Mouse (Mus musculus): Measurements from ENCODE around the gene Dph1. TPM values are rescaled to one million over a fixed set of nuclear protein-coding genes. Genes with fewer than 3 reads are reported as not detected.

The Dph1 gene
- total RNA-seq, 1 experiment, result 32.8 TPM

- no peak overlapping the region for H3K27ac ChIP-seq (ENCODE audit: insufficient read depth, low read depth, low read length, poor library complexity, severe bottlenecking)
- TF ChIP-seq ZNF384 (IDR thresholded peaks at IDR 0.05; ENCODE audit: low read depth, low read length) (no peak), CHD2 (IDR thresholded peaks at IDR 0.05; ENCODE audit: low read depth, low read length) (no peak), HCFC1 (IDR thresholded peaks at IDR 0.05; ENCODE audit: borderline replicate concordance, insufficient read depth, low read length) (no peak), MAFK (IDR thresholded peaks at IDR 0.05; ENCODE audit: insufficient read depth, low read depth, low read length) (no peak), ZC3H11A (IDR thresholded peaks at IDR 0.05; ENCODE audit: borderline replicate concordance, low read depth, low read length) (no peak)
- peaks cover 0 to 11% of the 10 kb centered on the region in 2 experiments; a peak in 1 of 4 replicates for H3K4me1 ChIP-seq (ENCODE audit: control insufficient read depth in 2 of 2, insufficient read depth in 2 of 2, low read length in 2 of 2, poor library complexity in 1 of 2)
- DNase-seq (ENCODE audit: low read depth, low spot score), result no peak
- H3K36me3 ChIP-seq (ENCODE audit: control insufficient read depth, insufficient read depth, low read length, poor library complexity, severe bottlenecking), result no peaks in the 10 kb centered on the region
- no peak overlapping the region for H3K4me3 ChIP-seq (ENCODE audit: insufficient read depth in 1 of 2, low read depth in 1 of 2, low read length in 2 of 2, poor library complexity in 1 of 2, severe bottlenecking in 1 of 2)
- H3K9ac ChIP-seq (ENCODE audit: insufficient read depth, low read depth, low read length, poor library complexity, severe bottlenecking), result no peak overlapping the region
- in situ Hi-C loops (cut with MboI; ENCODE audit: low sequenced_read_pairs in 2 of 2, unreplicated experiment in 2 of 2), result no loop called here
- H3K9me3 ChIP-seq (ENCODE audit: control insufficient read depth, insufficient read depth, low read depth, low read length), result no peaks in the 10 kb centered on the region
These were observed 33.8 kb upstream of the Dph1 start for GRCm38 (mm10) chr11:75224835-75225234.

- H3K9me3 ChIP-seq (ENCODE audit: control insufficient read depth, insufficient read depth, low read depth, low read length), result no peaks in the 10 kb centered on the region
- TF ChIP-seq HCFC1 (IDR thresholded peaks at IDR 0.05; ENCODE audit: borderline replicate concordance, insufficient read depth, low read length), result no peak
- TF ChIP-seq ZC3H11A (IDR thresholded peaks at IDR 0.05; ENCODE audit: borderline replicate concordance, low read depth, low read length), result no peak
- no peak for TF ChIP-seq CHD2 (IDR thresholded peaks at IDR 0.05; ENCODE audit: low read depth, low read length)
- no peak for TF ChIP-seq ZNF384 (IDR thresholded peaks at IDR 0.05; ENCODE audit: low read depth, low read length)
- TF ChIP-seq MAFK (IDR thresholded peaks at IDR 0.05; ENCODE audit: insufficient read depth, low read depth, low read length), result no peak
- no peaks in the 10 kb centered on the region for H3K36me3 ChIP-seq (ENCODE audit: control insufficient read depth, insufficient read depth, low read length, poor library complexity, severe bottlenecking)
- no peak overlapping the region for H3K4me3 ChIP-seq (ENCODE audit: insufficient read depth in 1 of 2, low read depth in 1 of 2, low read length in 2 of 2, poor library complexity in 1 of 2, severe bottlenecking in 1 of 2)
- H3K27ac ChIP-seq (ENCODE audit: insufficient read depth, low read depth, low read length, poor library complexity, severe bottlenecking), result no peak overlapping the region
- no peak overlapping the region for H3K9ac ChIP-seq (ENCODE audit: insufficient read depth, low read depth, low read length, poor library complexity, severe bottlenecking)
- peaks cover 0 to 13% of the 10 kb centered on the region in 2 experiments; a peak in 1 of 4 replicates for H3K4me1 ChIP-seq (ENCODE audit: control insufficient read depth in 2 of 2, insufficient read depth in 2 of 2, low read length in 2 of 2, poor library complexity in 1 of 2)
- in situ Hi-C loops (cut with MboI; ENCODE audit: low sequenced_read_pairs in 2 of 2, unreplicated experiment in 2 of 2), result no loop called here
- DNase-seq (ENCODE audit: low read depth, low spot score), result no peak
These were observed 33.0 kb upstream of the Dph1 start for GRCm38 (mm10) chr11:75224062-75224461.

GRCm38 (mm10) chr11:75220517-75221145 lies 29.6 kb upstream of the Dph1 start:
- H3K9ac ChIP-seq (ENCODE audit: insufficient read depth, low read depth, low read length, poor library complexity, severe bottlenecking), result no peak overlapping the region
- no peak for DNase-seq (ENCODE audit: low read depth, low spot score)
- H3K4me3 ChIP-seq (ENCODE audit: insufficient read depth in 1 of 2, low read depth in 1 of 2, low read length in 2 of 2, poor library complexity in 1 of 2, severe bottlenecking in 1 of 2), result no peak overlapping the region
- peaks cover 0 to 18% of the 10 kb centered on the region in 2 experiments; a peak in 2 of 4 replicates for H3K4me1 ChIP-seq (ENCODE audit: control insufficient read depth in 2 of 2, insufficient read depth in 2 of 2, low read length in 2 of 2, poor library complexity in 1 of 2)
- no peak for TF ChIP-seq HCFC1 (IDR thresholded peaks at IDR 0.05; ENCODE audit: borderline replicate concordance, insufficient read depth, low read length)
- TF ChIP-seq CHD2 (IDR thresholded peaks at IDR 0.05; ENCODE audit: low read depth, low read length), result no peak
- TF ChIP-seq ZC3H11A (IDR thresholded peaks at IDR 0.05; ENCODE audit: borderline replicate concordance, low read depth, low read length), result no peak
- TF ChIP-seq ZNF384 (IDR thresholded peaks at IDR 0.05; ENCODE audit: low read depth, low read length), result no peak
- no peak for TF ChIP-seq MAFK (IDR thresholded peaks at IDR 0.05; ENCODE audit: insufficient read depth, low read depth, low read length)
- no peaks in the 10 kb centered on the region for H3K9me3 ChIP-seq (ENCODE audit: control insufficient read depth, insufficient read depth, low read depth, low read length)
- H3K36me3 ChIP-seq (ENCODE audit: control insufficient read depth, insufficient read depth, low read length, poor library complexity, severe bottlenecking), result no peaks in the 10 kb centered on the region
- in situ Hi-C loops (cut with MboI; ENCODE audit: low sequenced_read_pairs in 2 of 2, unreplicated experiment in 2 of 2), result no loop called here
- H3K27ac ChIP-seq (ENCODE audit: insufficient read depth, low read depth, low read length, poor library complexity, severe bottlenecking), result no peak overlapping the region

GRCm38 (mm10) chr11:75220115-75220514 lies 29.1 kb upstream of the Dph1 start:
- H3K27ac ChIP-seq (ENCODE audit: insufficient read depth, low read depth, low read length, poor library complexity, severe bottlenecking), result no peak overlapping the region
- H3K9ac ChIP-seq (ENCODE audit: insufficient read depth, low read depth, low read length, poor library complexity, severe bottlenecking), result no peak overlapping the region
- no peaks in the 10 kb centered on the region for H3K36me3 ChIP-seq (ENCODE audit: control insufficient read depth, insufficient read depth, low read length, poor library complexity, severe bottlenecking)
- H3K4me3 ChIP-seq (ENCODE audit: insufficient read depth in 1 of 2, low read depth in 1 of 2, low read length in 2 of 2, poor library complexity in 1 of 2, severe bottlenecking in 1 of 2), result no peak overlapping the region
- in situ Hi-C loops (cut with MboI; ENCODE audit: low sequenced_read_pairs in 2 of 2, unreplicated experiment in 2 of 2), result no loop called here
- H3K4me1 ChIP-seq (ENCODE audit: control insufficient read depth in 2 of 2, insufficient read depth in 2 of 2, low read length in 2 of 2, poor library complexity in 1 of 2), result peaks cover 0 to 17% of the 10 kb centered on the region in 2 experiments; a peak in 2 of 4 replicates
- no peak for DNase-seq (ENCODE audit: low read depth, low spot score)
- TF ChIP-seq MAFK (IDR thresholded peaks at IDR 0.05; ENCODE audit: insufficient read depth, low read depth, low read length) (no peak), HCFC1 (IDR thresholded peaks at IDR 0.05; ENCODE audit: borderline replicate concordance, insufficient read depth, low read length) (no peak), ZC3H11A (IDR thresholded peaks at IDR 0.05; ENCODE audit: borderline replicate concordance, low read depth, low read length) (no peak), CHD2 (IDR thresholded peaks at IDR 0.05; ENCODE audit: low read depth, low read length) (no peak), ZNF384 (IDR thresholded peaks at IDR 0.05; ENCODE audit: low read depth, low read length) (no peak)
- no peaks in the 10 kb centered on the region for H3K9me3 ChIP-seq (ENCODE audit: control insufficient read depth, insufficient read depth, low read depth, low read length)

Data from ES-E14 (cell line).